Mouse (Mus musculus): Measurements from ENCODE around the gene Gm20388.

GRCm38 (mm10) chr8:123961371-123961770 lies 4050.7 kb downstream of the Gm20388 start:
- TF ChIP-seq CTCF (IDR thresholded peaks at IDR 0.05; ENCODE audit: borderline replicate concordance, extremely low read depth, insufficient read depth, insufficient read length) (no peak), POLR2A (IDR thresholded peaks at IDR 0.05; ENCODE audit: borderline replicate concordance, extremely low read depth, insufficient read depth, insufficient read length, poor library complexity, severe bottlenecking) (no peak)

All from brain, embryonic 14.5 days (tissue).